Mouse (Mus musculus) frontal cortex, adult (tissue): ENCODE results near the gene 4922502D21Rik.
"Not testable (repeated sequence)": the region's sequence is repeated elsewhere in the genome, so short reads cannot be mapped to it uniquely, and the experiment has no call there.

Source experiments
- ATAC-seq: cut with Nextera tagmentation; 2 replicates; pipeline ENCODE4 v1.9.2; 2017; ENCODE audit warnings: mild to moderate bottlenecking, moderate library complexity, mixed read lengths; ENCODE audit not compliant: low TSS enrichment

The 4922502D21Rik gene

DNA sequence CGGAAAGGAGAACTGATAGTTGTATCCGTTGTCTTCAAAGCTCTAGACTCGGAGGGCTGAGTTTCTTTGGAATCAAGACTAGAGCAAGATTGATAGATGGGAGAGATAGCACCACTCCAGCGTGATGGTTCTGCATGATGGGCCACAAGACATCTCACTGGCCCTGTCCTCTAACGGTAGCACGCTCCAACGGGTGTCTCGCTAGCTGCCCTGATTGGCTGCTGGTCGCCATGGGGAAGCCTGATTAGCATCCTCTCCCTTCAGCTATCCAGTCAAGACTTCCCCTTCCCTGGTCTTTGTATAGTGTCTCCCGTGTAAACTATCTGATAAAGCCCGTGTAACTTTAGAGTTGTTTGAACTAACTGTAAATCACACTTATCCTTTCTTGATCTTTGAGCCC, at the start of gene 4922502D21Rik:
Gene 4922502D21Rik, minus strand, starts transcription at position 187 of the 400 bp plus-strand sequence.
- no peak for ATAC-seq

DNA sequence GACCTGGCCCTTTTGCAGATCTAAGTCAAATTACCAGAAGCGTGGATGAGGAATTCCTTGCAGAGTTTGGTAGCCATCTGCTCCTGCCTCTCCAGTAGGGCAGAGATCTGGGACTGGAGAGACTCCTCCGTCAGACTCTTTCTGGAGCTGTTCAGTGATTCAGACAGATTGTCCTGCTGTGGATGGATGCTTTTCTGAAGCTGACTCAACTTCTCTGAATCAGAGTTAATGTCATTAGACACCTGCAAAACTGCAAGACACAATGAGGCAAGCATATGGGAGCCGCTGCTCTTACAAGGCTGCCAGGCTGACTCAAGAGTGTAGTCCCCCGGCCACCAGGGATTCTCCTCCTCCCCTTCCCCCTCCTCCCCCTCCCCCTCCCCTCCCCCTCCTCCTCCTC, 48.9 kb upstream of the 4922502D21Rik start:
- ATAC-seq = peak; percentile 62; the same call in 1 of the 2 replicates

DNA sequence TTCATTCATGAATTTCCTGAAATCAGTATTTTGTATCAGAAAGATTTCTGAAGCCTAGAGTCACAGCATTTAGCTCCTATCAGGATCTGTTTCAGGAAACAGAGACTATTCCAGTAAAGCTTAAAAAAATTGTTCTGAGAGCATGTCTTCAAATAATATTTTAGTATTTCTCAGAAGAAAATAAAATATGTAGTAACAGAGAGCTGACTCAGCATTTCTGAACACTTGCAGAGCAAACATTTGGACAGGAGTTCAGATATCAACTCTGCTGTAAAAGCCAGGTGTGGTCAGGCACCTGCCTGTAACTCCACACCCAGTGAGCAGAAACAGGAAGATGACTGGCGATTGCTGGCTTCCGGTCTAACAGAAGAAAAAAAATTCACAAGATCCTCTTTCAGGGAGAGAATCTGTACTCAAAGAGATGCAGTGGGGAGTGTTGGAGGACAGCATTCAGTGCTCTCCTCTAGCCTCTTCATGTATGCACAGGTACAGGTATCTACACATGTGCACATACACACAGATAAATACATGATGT, 43.4 kb upstream of the 4922502D21Rik start:
- no peak for ATAC-seq

DNA sequence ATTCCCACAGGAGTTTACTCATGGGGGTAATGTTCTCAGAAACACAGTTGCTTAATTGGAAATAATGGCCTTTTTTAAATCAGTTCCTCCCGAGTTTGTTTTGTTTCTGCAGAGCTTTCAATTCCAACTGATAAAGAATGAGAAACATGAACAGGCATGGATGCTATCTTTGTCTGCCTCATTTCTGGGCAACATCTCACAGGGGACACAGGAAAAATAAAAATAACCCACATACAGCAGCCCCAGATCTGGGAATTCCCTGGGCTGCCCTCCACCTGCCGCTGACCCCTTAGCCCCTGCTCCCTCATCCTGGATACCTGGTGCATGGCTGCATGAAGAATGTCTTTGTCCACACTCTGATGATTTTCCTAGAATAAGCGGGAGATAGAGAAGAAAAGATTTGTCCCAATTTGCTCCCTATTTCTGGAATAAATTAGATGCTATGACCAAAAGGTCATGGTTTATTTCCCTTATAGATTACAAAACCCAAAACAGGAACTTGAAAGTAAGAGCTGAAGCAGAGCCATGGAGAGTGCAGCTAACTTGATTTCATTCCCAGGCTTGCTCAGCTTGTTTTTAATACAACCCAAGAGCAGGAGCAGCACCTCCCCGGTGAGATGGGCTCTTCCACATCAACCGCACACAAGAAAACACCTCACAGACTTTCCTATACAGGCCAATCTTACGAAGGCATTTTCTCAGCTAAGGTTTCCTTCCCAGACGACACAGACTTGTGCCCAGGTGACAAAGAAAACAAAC, 38.0 kb upstream of the 4922502D21Rik start:
- ATAC-seq = no peak

DNA sequence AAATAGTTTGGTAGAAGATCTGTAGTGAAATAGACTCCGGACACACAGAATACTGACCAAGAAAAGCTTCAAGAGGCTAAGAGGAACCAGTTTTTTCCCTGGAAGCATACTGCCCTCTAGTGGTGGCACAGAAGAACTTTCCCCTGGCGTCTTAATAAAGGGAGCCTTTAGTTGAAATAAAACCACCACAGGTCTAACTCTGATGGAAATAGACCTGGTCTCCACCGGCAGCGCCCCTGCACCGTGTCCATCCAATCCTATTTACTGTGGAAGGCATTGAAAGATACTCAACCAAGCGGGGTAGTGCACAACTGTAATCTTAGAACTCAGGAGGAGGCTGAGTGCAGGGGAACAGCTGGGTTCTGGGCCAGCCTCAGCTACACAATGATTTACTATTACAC, 34.4 kb upstream of the 4922502D21Rik start:
- peak; percentile 96 for ATAC-seq

DNA sequence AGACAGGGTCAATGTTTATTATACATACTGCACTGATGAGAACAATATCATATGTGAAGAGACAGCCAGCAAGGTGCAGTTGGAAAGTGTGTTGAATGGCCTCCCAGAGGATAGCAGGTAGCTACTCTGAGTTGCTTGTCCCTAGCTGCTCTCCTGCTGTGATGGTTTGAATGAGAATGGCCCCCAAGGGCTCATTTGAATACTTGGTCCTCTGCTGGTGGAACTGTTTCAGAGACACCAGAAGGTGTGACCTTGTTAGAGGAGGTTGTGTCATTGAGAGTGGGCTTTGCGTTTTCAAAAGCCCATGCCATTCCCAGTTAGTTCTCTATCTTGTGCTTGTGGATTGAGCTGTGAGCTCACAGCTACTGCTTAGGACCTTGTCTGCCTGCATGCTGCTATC, 32.3 kb upstream of the 4922502D21Rik start:
- ATAC-seq = no peak

DNA sequence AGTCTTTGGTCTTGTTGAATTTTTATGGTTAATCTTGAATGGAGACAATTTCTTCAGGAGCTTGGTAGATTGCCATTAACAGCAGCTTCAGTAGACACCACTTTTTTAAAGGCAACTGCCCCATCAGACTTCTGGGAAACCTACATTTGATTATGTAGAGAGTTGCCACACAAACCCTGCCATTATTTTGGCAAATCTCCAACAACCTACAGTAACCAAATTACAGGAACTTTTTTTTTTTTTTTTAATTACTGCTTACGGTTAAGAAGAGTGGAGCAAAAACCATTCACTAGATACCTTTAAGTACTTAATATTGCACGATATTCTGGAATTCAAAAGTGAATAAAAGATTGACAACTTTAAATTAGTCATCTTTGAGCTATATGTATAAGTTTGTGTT, 27.9 kb upstream of the 4922502D21Rik start:
- ATAC-seq = no peak

DNA sequence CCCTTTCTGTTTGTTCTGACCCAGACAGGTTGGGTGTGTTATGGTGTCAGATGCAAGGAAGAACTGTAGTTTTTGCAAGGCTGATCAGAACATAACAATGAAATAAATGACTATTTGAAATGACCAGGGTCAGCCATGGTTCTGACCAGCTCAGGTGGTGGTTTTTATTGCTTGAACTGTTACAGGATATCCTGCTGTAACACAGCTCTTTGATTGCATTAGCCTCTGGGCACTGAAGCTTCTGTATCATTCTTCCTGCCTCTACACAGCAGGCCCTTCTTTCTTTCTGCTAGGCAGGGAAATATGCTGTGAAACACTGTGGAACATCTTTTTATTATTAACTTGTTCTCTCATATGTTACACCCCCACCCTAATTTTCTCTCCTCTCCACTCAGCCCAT, 24.8 kb upstream of the 4922502D21Rik start:
- ATAC-seq = no peak

DNA sequence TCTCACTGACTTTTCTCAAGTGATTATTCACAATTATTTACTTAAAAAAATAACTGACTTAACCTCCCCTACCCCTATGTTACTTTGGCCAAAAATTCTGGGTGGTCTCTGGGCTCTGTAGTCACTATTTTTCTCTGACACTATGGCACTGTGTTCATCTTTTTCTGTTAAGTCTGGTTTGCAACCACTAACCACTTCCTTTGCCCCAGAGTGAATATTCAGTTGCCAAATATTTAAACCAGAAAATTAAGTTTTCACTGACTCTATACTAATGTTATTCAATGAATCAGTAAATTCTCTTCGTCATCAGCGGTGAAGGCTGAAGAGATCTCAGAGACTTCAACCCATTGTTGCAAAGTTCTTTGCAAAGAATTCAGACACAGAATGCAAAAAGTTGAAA, 24.2 kb upstream of the 4922502D21Rik start:
- ATAC-seq = no peak

DNA sequence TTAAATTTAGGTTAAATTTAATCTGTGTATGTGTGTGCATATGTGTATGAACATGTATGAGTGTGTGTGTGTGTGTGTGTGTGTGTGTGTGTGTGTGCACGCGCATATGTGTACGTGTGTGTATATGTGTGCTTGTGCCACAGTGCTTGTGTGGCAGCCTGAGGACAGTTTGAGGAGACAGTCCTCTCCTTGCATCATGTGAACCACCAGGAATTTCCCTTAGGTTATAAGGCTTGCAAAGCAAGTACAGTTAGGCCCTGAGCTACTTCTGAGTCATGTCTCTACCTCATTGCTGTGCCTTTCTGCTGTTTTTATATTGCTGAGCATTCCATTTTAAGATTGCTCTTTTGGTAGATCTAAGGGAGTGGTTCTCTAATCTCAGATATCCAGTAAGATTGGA, 19.5 kb upstream of the 4922502D21Rik start:
- no peak for ATAC-seq

DNA sequence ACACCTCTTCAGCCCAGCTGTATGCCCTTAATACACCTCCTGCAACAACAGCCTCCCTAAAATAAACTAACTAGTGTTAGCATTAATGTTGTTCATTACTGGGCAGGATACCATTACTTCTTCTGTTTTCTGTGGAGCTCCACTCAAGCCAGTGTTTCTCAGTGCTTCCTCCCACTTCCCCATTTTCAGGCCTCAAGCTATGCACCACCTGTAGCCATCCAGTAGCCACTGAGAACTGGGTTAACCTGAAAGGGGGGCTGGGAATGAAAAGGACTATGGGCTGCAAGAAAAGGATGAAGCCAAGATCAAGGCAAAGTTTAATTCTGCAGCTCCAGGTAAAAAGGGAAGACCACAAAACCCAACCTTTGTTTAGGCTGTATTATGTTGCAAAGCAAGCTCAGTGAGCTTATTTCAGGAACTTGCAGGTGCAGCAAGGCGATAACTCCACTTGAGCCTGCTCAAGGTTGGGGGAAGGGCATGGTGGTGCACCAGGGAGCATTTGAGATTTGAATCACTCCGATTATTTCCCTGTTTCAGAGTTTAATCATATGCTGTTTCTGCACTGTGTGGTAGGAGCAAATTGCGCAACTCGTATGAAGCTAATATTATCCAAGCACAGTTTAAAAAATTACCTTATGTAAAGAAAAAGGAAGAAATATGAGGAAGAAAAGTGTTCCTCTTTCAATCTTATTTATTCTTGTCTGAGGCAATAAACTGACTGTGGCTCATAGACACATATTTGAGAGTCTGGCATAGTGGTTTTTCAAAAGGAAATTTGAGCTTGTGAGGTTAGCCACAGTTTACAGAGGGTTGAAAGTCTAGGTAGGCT, 18.1 kb upstream of the 4922502D21Rik start:
- no peak for ATAC-seq

DNA sequence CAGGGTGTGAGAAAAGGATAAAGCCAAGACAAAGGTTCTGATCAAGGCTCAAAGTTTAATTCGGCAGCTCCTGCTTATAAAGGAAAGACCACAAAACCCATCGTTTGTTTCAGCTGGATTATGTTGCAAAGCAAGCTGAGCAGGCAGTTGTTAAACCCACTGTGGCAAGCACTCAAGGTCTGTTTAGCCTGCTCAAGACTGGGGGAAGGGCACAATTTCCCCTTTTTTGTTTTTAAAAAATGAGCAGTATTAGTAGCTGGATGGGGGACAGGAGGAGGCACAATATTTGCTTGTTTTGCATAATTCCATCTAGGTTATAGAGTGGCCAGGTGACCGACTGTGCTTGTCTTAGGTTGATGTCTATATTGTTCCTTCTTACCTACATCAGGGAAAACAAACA, 12.8 kb upstream of the 4922502D21Rik start:
- no peak for ATAC-seq

DNA sequence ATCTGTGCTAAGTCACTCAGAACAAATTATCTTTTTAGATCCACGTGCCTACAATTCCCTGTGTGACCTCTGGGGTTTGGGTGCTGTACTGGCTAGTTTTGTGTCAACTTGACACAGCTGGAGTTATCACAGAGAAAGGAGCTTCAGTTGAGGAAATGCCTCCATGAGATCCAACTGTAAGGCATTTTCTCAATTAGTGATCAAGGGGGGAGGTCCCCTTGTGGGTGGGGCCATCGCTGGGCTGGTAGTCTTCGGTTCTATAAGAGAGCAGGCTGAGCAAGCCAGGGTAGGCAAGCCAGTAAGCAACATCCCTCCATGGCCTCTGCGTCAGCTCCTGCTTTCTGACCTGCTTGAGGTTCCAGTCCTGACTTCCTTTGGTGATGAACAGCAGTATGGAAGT, 10.8 kb upstream of the 4922502D21Rik start, which contains the start of gene Clec12a:
Gene Clec12a, plus strand, starts transcription at position 301 of the 400 bp plus-strand sequence.
- ATAC-seq = not testable (repeated sequence)

DNA sequence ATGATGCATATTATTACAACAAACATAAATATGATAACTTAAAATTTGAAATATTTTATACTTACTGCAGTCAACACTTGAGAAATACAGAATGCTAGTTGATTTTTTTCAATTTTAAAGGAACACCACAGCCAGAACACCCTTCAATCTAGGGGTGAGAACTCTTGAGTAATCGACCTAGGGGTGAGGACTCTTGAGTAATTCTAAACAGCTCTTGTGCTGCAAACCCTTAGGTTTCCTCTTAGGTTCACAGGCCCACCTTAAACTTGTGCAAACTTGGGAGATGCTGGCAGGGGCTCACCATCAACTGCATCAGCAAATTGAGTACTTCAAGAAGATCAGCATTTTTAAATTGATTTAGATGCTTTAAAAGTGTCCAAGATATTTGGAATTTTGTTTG, 6.2 kb upstream of the 4922502D21Rik start:
- ATAC-seq = no peak

DNA sequence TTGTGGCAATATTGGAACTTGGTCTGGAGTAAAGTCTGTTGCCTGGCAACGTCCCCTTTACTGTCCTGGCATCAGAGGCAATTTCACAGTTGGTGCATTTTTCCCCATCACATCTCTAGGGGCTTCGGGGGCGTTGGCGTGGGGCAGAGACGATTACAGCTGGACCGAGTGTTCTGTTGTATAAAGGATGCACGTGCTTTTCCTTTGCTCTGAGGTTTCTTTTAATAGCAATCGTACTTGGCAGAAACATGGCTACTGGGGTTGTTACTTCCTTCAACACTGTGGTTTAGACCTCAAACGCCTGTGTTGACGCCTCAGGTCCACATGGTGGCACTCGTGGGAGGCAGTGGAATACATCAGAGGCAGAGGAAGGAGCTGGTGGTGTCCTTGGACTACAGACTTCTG, 2.1 kb upstream of the 4922502D21Rik start:
- peak; percentile 100 for ATAC-seq

DNA sequence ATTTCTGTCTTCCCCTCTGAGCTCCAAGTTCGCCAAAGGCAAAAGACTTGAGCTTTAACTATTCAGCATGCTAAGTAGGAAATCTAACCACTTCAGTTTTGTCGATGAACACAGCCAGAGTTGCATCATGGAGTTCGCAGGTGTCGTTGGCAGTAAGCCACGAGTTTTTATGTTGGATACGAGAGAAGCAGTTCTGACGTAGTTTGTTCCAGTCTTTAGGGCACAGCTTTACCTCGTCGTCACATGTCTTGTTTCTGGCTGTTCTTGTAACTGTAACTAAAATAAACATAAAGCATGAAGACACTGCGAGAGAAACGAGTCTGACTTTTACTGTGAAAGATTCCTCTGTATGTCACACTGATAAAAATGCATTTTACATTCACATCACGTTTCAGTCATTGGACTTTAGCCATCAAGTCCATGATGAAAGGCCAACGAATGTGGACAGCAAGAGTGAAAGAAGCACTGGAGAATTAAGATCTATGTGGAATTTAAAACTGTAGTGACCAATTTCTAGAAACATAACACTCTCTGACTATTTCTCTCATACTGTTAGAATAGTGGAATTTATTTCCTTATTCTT, 4.9 kb downstream of the 4922502D21Rik start:
- ATAC-seq = peak; percentile 50; the same call in 1 of the 2 replicates

DNA sequence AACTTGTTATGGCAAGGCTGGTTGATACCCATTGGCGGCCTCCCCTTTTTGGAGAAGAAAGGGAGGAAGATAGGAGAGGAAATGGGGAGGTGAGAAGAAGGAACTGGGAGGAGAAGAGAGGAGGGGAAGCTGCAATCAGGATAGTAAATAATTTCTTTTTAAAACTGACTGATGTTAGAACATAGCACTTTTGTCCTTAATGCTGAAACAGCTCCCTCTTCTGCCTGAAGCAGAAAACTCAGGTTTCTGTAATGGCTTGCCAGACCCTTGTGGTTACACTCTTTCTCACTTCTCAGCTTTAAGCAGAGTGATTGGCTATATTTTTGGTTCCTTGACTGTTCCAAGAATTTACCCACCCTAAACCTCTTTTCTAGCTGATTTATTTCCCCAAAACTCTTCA, 5.6 kb downstream of the 4922502D21Rik start:
- no peak for ATAC-seq

DNA sequence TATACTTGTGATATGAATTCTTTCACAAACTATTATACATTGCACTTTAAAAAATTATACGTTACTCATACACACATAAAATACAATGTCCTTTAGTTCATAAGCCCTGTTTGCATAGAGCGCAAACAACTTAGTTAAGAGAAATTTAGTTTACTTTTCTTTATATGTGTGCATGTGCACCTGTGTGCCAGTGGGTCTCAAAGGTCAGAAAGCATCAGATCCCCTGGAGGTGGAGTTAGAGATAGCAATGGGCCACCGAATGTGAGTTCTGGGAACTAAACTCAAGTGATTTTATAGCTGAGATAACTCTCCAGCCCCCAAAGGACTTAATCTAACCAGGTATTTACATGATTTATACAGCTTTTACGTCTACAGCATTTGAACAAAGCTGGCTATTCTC, 12.3 kb downstream of the 4922502D21Rik start:
- no peak for ATAC-seq

DNA sequence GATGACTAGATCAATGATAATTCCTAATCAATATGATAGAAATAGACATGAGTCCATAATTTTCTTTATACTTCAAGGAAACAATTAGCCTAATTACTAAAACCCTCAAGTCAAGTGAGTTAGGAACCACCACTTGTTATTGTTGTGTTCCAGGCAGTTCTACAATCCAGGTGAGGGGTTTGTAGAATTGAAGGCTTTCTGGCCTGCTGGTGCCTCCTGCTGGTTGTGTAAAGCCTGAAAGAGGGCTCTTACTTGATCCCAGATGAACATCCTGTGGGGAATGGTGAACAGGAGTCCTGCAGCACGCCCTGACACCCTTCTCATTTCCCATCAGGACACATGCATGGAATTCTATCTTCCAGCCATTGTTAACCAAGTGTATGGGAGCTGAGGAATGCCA, 13.2 kb downstream of the 4922502D21Rik start:
- no peak for ATAC-seq

DNA sequence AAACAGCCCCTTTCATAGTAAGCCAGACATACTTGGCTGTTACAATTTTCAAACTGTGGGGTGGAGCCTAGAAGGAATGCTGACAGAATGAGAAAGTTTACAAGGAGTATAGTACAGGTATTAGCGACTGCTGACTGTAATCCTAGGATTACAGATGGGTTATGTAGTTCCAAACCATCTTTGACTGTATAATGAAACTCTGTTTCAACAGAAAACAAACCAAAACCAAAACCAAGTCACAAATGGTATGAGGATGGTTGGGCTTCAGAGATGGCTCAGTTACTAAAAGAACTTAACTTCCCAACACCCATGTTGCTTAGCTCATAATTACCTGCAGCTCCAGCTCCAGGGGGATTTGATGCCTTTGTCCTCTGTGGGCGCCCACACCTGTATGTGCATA, 15.1 kb downstream of the 4922502D21Rik start:
- no peak for ATAC-seq

DNA sequence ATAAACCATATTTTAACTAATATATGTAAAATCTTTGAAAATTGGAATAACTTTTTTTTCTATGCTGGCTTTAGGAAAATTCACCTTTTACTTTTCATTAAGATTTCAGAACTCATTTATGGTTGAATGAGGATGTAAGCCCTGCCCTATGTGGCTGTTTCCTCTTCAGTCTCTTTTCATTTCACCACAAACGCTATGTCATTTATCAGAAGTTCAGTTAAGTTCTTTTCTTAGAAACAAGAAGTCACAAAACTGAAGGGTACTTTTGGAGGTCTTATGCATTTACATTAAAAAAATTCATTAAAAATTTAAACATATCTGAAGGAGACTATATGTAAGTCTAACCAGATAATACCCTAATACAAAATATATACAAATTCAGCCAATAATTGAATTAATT, 15.9 kb downstream of the 4922502D21Rik start:
- ATAC-seq = no peak

DNA sequence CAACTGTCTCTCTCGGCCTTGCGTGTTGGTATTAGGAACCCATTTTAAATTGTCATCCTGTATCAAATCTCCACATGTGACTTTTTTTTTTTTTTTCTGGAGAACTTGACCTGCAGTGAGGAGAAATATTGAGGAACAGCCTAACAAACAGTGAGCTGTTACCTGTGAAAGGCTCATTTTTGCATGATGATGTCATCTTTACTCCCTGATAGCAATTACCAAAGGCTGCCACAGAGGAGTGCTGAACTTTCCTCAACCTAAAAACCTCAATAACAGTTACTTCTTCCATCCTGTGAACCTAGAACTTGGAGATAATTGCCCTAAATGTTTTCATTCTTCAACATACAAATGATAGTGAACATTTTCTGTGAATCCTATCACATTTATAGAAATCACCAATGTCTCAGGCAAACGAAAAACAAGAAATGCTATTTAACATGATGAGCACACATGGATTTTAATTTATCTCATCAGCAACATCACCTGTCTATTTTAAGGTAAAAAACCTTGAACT, 16.9 kb downstream of the 4922502D21Rik start:
- no peak for ATAC-seq
